Mouse (Mus musculus) megakaryocyte-erythroid progenitor cell, adult 5-6 weeks (primary cell): ENCODE data around the gene 2010111I01Rik. TPM values are rescaled to one million over a fixed set of nuclear protein-coding genes. Genes with fewer than 3 reads are reported as not detected.
"Not testable (repeated sequence)": the region's sequence is repeated elsewhere in the genome, so short reads cannot be mapped to it uniquely, and the experiment has no call there.

Experiments
- ATAC-seq: replicated peaks from 2 replicates; pipeline ENCODE4 v1.8.0; 2016; ENCODE audit warnings: mild to moderate bottlenecking, inconsistent platforms; ENCODE audit not compliant: severe bottlenecking, poor library complexity, low FRiP score, low TSS enrichment
- total RNA-seq, 2 experiments: library from RNA; stranded (forward) in 1 of 2; stranded (reverse) in 1 of 2; fragments of 200-1000, 215-1000 nt in 1 of 2; fragments of >200 nt in 1 of 2; fragmentation: Nextera tagmentation in 1 of 2; gene quantifications; 2 replicates each; pipeline ENCODE4 v1.2.3; 2014 to 2017

2010111I01Rik gene
- total RNA-seq, 2 experiments from 2014 or later, result 32.7 to 50.7 TPM

DNA sequence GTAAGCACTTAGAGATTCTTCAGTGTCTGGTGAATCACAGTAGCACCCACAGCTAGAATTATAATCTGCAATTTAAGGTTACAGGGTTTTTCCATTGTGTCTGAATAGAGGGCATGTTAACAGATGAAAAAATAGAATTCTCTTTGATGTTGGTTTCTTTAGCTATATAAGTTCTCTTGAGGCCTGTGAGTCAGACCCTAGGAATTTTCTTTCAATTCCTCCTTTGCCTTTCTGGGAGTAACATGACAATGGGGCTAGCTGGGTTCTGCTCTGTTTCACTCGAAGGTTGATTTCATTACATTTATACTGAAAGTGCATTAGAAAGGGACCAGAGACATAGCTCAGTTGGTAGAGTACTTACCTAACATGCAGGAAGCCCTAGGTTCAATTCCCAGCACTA is 101.9 kb downstream of the 2010111I01Rik start:
- ATAC-seq, result no peak

DNA sequence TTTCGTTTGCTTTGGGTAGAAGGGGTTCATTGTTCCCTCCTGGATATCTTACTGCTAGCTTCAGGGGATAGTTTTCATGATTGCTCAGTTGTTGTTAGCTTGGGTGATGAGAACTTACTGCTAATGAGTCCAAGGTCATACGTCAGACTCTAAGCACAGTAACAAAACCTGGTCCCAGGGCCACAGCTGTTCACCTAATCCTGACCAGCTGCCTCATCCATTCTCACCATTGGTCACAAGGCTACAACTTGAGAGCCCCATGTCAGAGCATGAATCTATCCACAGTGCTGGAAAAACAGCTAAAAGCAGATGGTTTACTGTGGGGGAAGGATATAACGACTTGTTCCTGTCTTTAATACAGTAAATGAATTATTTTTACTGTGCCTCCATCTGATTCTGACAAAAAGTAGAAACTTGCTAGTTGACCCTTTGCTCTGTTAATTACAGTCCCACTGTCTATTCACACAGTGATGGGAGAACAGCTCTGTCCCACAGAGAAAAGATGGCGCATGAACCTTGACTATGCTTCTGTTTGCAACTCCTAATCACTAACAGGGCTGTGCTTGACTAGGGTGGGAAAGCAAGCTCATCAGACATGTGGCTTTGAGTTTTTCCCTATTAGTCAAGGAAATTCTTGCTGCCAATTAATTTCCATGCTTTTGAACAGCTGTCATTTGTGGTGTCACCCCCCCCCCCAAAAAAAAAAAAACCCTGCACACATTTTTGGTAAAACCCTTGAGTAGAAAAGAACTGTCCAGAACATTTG is 103.9 kb downstream of the 2010111I01Rik start:
- no peak for ATAC-seq

- ATAC-seq, result no peak
Measured at GRCm38 (mm10) chr13:63071874-63072273, 107.2 kb downstream of the 2010111I01Rik start.

DNA sequence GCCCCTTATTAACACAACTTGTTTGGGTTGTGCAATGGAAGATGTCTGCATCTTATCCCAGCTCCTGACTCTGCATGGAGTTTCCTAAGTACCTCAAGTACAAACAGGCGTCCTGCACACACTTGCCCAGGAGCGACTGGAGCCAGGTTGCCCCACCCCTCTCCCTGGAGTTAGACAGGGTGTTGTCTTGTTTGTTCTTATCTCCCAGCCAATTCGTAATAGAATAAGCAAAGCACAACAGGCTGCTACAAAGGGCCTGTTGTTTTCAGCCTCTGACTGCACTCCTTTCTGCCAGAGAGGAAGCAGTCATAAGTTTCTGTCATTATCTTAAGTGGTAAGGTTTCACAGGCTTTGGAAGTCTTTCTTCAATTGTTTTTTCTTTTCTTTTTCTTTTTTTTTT is 107.7 kb downstream of the 2010111I01Rik start:
- ATAC-seq, result peak; percentile 91

DNA sequence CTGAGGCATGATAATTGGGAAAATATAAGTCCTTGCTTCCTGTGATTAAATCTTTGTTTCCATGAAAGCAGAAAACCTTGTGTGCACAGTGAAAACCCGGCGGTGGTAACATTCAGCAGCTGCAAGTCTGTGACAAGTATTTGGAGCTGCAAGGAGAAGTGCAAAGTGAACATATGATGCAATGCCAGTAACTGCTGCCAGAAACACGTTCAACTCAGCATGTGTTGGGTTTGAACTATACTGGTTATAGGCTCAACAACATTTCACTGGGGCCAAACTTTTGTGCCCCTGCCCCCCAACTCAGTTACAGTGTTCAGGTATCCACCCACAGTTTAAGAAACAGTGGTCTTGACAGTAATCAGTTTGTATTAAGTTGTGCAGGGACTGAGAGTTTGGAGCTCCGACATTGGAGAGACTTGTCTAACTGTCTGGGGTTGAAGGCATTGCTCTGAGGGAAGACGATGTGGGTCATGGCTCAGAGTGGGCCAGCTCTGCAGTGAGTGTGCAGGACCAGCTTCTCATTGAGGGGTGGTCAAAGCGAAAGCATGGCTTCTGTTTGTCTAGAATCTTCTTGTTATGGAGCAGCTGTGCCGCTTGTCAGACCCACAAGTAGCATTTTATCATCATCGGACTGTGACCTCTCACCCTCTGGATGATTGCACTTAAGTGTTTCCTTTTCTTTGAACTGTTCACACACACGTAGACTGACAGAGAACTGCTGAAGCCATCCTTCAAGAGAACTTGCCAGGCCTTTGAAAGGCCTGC is 109.4 kb downstream of the 2010111I01Rik start:
- no peak for ATAC-seq

- ATAC-seq, result no peak
Measured at GRCm38 (mm10) chr13:63074676-63074991, 109.9 kb downstream of the 2010111I01Rik start.

GRCm38 (mm10) chr13:63075331-63075855 is 110.7 kb downstream of the 2010111I01Rik start:
- no peak for ATAC-seq

- ATAC-seq, result no peak
Measured at GRCm38 (mm10) chr13:63080191-63080590, 115.5 kb downstream of the 2010111I01Rik start.

DNA sequence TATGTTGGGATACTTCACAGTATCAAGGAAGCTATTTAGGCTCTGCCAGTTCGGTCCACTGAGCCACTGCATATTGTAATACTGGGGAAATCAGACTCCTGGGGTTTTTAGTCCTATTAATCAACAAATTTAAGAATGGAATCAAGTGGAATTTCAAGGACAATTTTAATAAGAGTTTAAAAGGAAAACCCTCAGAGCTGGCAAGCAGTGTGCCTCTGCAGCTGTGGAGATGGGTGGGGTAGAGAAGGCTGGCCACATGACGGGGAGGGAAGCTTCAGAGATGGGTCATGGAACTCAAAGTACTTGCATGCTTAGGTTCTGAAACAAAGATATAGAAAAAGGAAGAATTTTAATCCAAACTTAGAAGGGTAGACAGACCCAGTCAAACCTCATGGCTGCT is 116.1 kb downstream of the 2010111I01Rik start:
- no peak for ATAC-seq

GRCm38 (mm10) chr13:63082555-63083136 is 118.0 kb downstream of the 2010111I01Rik start:
- no peak for ATAC-seq

DNA sequence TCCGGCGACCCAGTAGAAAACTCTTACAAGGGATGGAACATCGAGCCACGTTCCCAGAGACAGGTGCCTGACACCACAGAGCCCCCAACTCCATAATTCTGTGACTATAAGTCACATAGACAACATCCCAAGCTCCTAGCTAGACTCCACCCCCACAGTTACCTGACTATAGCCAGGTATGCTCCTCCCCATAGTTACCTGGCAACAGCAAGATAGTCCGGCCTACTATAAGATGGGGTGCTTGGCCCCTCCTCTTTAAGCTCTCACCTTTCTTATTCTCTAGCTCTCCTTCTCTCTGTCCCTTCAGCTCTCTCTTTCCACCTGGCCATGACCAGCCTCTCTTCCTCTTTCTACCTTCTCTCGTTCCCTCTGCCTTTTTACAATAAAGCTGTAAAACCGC is 118.4 kb downstream of the 2010111I01Rik start:
- not testable (repeated sequence) for ATAC-seq

- ATAC-seq, result no peak
Measured at GRCm38 (mm10) chr13:63083663-63084062, 119.0 kb downstream of the 2010111I01Rik start.

- no peak for ATAC-seq
Measured at GRCm38 (mm10) chr13:63087865-63088683, 123.4 kb downstream of the 2010111I01Rik start.

GRCm38 (mm10) chr13:63089513-63089912 is 124.8 kb downstream of the 2010111I01Rik start:
- no peak for ATAC-seq

DNA sequence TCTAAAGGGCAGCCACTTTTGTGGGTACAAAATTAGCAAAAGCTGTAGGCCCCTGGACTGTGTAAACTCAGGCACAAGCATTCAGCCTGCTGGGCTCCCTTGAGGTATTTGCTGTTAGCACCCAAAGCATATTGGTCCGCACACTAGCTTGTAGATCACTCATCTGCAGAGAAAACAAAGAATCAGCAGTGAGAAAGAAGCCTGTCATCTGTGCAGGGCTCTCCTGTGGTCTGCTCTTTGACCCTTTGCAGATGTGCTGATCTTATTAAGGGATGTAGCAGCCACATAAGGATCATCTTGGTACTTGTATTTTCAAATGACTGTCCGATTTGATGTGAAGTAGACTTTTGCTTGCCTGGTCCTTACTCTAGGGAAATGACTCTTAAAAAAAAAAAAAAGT is 126.6 kb downstream of the 2010111I01Rik start:
- ATAC-seq, result no peak

DNA sequence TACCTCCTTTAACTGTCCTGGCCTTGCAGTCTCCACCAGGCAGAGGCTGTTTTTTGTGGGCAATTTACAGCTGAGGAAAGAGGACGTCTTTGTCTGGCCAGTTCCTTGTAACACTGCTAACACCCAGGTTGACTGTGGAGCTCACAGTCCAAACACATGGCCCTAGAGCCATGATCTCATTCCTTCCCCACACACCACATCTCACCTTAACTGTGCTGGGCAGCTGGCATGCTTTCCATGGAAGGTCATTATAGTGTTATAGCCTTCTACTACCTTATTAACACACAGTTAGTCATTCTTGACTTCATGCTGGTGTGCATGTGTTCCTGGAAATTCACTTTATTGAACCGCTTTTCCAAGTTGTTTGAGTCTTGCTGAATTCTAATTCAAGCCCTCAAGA is 127.6 kb downstream of the 2010111I01Rik start:
- no peak for ATAC-seq

- no peak for ATAC-seq
Measured at GRCm38 (mm10) chr13:63092874-63093273, 128.2 kb downstream of the 2010111I01Rik start.

DNA sequence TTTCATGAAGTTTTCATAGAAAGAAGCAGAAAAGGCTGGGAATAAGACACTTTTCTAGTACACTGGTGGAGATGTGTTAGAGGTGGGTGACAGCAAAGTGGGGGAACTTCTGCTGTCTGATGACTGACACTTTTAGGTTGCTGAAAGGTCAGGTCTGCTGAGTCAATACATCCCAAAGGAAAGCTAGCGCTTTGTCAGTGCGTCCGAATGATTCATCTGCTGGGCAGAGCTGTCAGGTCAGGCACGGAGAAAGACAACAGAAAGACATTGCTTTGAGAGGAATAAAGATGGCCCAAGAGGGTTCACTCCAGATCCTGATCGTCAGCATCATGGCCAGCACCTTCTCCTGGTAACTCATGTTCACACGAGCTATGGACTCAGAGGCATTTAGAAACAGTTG is 128.9 kb downstream of the 2010111I01Rik start:
- ATAC-seq, result no peak

DNA sequence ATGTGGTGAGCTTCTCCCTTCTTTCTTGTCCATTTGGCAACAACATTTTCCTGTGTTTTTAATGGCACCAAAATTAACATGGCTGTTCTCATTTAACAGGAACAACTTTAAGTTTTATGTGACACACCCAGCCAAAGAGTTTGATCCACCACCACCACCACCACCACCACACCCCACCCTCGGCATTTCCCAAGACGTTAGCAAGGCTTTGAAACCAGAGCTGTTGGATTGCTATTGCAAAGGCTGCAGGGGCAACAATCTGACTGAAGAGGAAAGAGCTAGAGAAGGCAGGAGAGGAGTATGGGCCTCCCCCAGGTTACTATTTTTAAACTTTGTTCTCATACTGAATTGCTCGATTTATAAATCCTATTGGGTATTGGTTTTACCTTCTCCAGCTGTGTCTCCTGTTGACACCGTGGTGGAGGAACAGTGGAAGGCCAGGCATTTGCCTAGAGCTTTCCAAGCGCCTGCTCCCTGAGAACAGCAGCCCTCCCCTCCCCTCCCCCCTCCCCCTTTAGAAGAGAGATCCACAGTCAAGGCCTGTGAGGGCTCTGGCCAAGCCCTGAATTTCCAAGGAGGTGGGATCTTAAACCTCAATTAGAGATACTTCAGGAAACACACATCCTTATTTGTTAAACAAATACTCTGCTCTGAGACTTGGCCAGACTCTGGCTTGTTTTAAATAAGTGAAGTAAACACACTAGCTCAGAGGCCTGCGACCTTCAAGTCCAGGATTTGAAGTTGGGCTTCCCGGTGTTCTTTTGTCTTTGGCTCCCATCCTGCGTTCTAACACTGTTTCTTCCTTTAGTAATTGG is 129.8 kb downstream of the 2010111I01Rik start:
- no peak for ATAC-seq
